Mouse (Mus musculus): Measurements from ENCODE around the gene 1700012A03Rik.

1700012A03Rik gene

DNA sequence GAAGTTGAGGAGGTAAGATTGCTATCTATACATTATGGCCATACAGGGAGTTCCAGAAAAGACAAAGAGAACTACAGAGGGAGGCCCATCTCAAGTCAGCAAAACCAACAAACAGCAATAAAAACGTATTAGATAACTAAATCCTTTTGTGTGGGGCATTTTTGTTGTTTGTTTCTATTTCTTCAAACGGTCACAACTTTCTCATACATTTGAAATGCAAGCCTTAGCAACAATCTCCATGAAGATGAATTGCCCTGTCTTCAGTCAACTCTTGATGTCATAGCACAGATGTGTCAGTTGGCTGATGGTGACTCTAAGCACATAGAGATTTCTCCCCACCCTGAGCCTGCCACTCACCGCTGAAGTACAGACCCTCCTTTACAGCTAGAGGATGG, at the start of gene 1700012A03Rik:
Gene 1700012A03Rik (plus strand): TSS at position 296 of the 395 bp plus-strand sequence.
- no peaks in the 10 kb centered on the region for H3K36me3 ChIP-seq (ENCODE audit: control insufficient read depth, insufficient read depth, low read length, poor library complexity, severe bottlenecking)
- no peak for DNase-seq (ENCODE audit: low read depth, low spot score)
- no peaks in the 10 kb centered on the region for H3K27me3 ChIP-seq (ENCODE audit: control insufficient read depth, insufficient read depth, low read length, poor library complexity, severe bottlenecking)

DNA sequence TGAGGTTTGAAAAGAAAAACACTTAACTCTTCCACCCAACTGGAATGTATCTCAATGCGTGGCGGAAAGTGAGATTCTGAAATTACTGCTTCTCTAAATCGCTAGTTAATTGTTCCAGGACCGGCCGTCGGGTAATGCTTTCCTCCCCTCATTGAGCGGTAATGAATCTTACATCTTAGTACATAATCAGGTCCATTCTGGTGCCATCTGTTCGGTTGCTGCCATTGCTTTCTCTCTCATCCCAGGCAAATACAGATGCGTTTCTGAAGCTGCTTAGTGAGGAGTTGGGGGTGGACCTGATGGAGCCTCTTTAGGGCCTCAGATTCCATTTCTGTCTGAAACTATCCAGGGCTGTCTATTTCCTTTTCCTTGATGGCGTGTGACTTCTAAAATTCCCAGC, 45.8 kb upstream of the 1700012A03Rik start:
- Histone ChIP-seq H3K36me3 (ENCODE audit: control insufficient read depth, insufficient read depth, low read length, poor library complexity, severe bottlenecking) (no peaks in the 10 kb centered on the region), H3K27me3 (ENCODE audit: control insufficient read depth, insufficient read depth, low read length, poor library complexity, severe bottlenecking) (no peaks in the 10 kb centered on the region)
- no peak for DNase-seq (ENCODE audit: low read depth, low spot score)

DNA sequence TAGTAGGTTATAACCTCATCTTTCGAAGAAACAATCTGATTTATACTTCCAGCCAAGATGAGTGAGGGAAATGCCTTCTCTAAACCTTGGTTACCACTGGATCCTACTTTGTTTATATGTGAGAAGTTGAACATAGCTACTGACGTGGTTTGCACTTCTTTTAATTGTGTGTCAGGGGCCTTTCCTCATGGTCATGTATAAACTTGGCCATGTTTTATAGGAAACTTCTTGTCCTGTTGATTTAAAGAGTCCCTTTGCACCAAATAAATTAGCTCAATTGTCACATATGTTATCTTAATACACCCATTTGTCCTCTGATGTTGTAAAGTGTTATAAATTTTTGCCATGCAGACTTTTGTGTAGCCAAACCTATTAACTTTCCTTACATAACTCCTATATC, 44.1 kb upstream of the 1700012A03Rik start:
- no peak for DNase-seq (ENCODE audit: low read depth, low spot score)
- Histone ChIP-seq H3K36me3 (ENCODE audit: control insufficient read depth, insufficient read depth, low read length, poor library complexity, severe bottlenecking) (no peaks in the 10 kb centered on the region), H3K27me3 (ENCODE audit: control insufficient read depth, insufficient read depth, low read length, poor library complexity, severe bottlenecking) (no peaks in the 10 kb centered on the region)

DNA sequence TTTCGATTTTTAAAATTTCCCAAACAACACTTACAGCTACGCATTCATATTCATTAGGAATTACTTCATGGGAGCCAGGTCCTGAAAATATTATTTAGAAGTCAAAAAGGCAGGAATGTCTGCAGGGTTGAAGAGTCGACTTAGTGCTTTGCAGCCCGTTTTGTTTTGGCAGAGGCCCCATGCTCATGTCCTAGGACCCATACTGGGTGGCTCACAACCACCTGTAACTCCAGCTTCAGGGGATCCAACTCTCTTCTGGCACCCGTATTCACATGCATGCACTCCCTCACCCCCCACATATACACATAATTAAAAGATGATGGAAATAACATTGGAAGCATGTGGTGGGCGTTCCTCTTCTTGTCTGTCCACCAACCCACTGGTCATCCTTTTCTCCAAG, 43.7 kb upstream of the 1700012A03Rik start:
- Histone ChIP-seq H3K27me3 (ENCODE audit: control insufficient read depth, insufficient read depth, low read length, poor library complexity, severe bottlenecking) (no peaks in the 10 kb centered on the region), H3K36me3 (ENCODE audit: control insufficient read depth, insufficient read depth, low read length, poor library complexity, severe bottlenecking) (no peaks in the 10 kb centered on the region)
- DNase-seq (ENCODE audit: low read depth, low spot score), result no peak

DNA sequence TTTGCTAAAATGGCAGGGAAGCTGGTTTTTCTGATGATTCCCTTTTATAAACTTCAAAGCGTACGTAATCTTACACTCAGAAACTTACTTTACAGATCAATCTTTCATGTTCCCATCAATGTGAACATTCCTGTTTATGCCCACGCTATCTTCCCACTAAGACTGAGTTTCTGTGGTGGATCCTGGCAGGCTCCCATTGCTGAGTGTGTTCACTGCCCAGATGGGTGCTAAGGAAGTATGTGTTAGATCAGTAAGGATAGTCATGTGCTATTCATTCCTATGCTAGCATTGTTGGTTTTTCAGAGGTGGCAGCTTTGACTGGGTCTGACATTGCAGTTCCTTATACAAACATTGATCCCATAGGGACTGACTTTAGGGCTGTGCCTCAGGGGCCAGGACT, 42.7 kb upstream of the 1700012A03Rik start:
- Histone ChIP-seq H3K27me3 (ENCODE audit: control insufficient read depth, insufficient read depth, low read length, poor library complexity, severe bottlenecking) (no peaks in the 10 kb centered on the region), H3K36me3 (ENCODE audit: control insufficient read depth, insufficient read depth, low read length, poor library complexity, severe bottlenecking) (no peaks in the 10 kb centered on the region)
- DNase-seq (ENCODE audit: low read depth, low spot score), result no peak

DNA sequence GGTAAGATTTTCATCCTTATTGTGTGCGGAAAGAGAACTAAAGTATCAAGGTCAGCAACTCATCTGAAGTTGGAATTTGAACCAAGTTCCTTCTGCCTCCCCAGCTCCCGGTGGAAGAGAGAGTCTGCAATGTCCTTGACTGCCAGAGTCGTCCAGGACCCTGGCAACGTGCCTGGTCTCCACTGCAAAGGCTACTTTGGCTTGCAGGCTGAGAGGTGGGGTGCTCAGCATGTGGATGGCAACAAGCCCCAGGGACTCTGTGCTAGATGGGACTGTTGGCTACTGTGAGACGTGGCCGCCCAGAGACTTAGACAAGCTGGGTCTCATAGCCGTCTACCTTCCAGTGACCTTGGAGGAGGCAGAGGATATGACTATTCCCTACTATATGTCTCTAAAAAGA, 33.2 kb upstream of the 1700012A03Rik start:
- no peaks in the 10 kb centered on the region for H3K36me3 ChIP-seq (ENCODE audit: control insufficient read depth, insufficient read depth, low read length, poor library complexity, severe bottlenecking)
- DNase-seq (ENCODE audit: low read depth, low spot score), result no peak
- H3K27me3 ChIP-seq (ENCODE audit: control insufficient read depth, insufficient read depth, low read length, poor library complexity, severe bottlenecking), result no peaks in the 10 kb centered on the region

DNA sequence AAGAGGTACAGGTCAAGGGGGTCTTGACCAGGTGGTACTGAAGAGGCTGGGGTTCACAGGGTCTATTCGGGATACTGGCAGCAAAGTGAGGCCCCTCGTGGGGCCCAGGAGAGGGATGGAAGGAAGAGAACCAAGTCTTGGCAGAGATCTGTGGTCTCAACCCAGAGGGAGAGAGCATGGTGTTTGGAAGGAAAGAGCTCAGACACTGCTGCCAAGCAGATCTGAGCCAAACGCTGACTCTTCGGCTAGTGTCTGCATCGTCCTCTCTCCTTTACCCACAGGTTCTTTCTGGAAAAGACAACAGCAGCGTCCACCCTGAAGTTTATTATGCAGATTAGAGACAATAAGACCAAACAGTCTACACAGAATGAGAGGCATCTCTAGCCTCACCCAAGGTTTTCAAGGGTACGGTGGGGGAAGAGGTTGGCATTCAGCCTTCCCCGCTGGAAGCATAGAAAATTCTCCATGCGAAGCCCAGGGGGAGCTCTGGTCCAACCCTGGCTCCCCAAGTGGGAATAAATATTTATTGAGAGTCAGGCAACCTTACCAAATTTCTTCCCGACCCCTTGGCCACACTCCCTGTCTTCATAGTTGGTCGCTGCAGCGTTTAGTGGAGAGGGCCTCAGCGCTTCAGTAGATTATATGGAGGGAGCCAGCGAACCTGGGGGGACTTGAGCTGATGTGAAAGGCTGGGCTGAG, 32.5 kb upstream of the 1700012A03Rik start:
- no peaks in the 10 kb centered on the region for H3K36me3 ChIP-seq (ENCODE audit: control insufficient read depth, insufficient read depth, low read length, poor library complexity, severe bottlenecking)
- no peak for DNase-seq (ENCODE audit: low read depth, low spot score)
- H3K27me3 ChIP-seq (ENCODE audit: control insufficient read depth, insufficient read depth, low read length, poor library complexity, severe bottlenecking), result no peaks in the 10 kb centered on the region

DNA sequence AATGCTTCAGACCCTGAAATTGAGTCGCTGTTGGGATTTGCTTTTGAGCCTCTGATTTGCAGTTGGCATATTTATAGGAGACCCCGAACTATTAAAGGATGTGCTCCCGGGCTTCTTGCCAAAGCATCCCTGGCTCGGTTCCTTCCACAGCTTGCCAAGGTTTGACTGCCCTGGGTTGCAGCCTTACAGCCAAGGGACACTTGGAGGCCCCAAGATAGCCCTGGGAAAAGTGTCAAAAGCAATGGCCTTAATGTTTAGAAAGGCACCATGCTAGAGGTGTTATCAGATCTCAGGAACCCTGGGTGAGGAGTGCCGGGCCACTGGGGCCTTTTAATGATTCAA, 32.0 kb upstream of the 1700012A03Rik start:
- no peaks in the 10 kb centered on the region for H3K36me3 ChIP-seq (ENCODE audit: control insufficient read depth, insufficient read depth, low read length, poor library complexity, severe bottlenecking)
- H3K27me3 ChIP-seq (ENCODE audit: control insufficient read depth, insufficient read depth, low read length, poor library complexity, severe bottlenecking), result no peaks in the 10 kb centered on the region
- DNase-seq (ENCODE audit: low read depth, low spot score), result no peak

DNA sequence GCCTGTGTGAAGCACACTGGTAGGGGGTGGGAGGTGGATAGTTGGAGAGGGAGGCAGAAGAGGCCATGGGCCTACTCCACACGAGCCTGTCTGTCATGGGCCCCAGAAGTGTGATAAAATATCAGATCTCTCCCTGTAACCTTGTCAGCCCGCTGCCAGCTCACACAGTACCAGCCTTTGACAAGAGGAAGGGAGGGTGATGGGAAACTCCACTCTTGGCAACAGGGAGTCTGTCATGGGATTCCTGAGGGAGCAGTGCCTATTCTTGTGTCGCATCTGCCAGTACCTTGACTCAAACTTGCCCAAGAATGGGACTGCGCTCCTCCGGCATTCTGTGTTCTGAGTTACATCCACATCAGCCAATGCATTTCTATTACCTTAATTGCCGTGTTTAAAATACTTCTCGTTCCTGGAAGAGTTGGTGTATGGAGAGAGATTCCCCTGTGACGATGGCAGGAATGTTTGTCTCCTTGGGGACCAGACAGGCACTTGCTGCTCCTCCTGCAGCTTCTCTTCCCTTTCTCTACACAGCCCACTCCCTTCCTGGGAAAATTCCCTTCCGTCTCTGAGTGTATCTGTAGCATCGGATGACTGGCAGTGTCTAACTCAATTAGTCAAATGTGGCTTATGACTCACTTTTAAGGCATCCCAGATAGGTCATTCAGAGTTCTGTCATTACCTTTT, 28.1 kb upstream of the 1700012A03Rik start:
- DNase-seq (ENCODE audit: low read depth, low spot score), result no peak
- Histone ChIP-seq H3K36me3 (ENCODE audit: control insufficient read depth, insufficient read depth, low read length, poor library complexity, severe bottlenecking) (no peaks in the 10 kb centered on the region), H3K27me3 (ENCODE audit: control insufficient read depth, insufficient read depth, low read length, poor library complexity, severe bottlenecking) (no peaks in the 10 kb centered on the region)

DNA sequence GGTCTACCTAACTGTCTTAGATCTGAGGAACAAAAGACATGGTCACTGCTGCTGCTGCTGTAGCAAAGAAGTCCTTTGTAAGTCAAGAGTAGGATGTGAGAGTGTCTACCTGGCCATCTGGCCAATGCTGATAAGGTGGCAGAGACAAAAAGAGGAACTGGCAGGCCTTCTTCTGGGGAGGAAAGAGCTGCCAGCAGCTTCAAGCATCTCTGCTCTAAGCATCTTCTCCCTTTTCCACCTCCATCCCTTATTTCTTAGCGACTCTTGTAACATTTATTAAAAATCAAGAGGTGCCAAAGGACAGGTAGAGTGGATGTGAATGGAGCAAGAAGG, 27.5 kb upstream of the 1700012A03Rik start:
- DNase-seq (ENCODE audit: low read depth, low spot score), result no peak
- no peaks in the 10 kb centered on the region for H3K27me3 ChIP-seq (ENCODE audit: control insufficient read depth, insufficient read depth, low read length, poor library complexity, severe bottlenecking)
- H3K36me3 ChIP-seq (ENCODE audit: control insufficient read depth, insufficient read depth, low read length, poor library complexity, severe bottlenecking), result no peaks in the 10 kb centered on the region

DNA sequence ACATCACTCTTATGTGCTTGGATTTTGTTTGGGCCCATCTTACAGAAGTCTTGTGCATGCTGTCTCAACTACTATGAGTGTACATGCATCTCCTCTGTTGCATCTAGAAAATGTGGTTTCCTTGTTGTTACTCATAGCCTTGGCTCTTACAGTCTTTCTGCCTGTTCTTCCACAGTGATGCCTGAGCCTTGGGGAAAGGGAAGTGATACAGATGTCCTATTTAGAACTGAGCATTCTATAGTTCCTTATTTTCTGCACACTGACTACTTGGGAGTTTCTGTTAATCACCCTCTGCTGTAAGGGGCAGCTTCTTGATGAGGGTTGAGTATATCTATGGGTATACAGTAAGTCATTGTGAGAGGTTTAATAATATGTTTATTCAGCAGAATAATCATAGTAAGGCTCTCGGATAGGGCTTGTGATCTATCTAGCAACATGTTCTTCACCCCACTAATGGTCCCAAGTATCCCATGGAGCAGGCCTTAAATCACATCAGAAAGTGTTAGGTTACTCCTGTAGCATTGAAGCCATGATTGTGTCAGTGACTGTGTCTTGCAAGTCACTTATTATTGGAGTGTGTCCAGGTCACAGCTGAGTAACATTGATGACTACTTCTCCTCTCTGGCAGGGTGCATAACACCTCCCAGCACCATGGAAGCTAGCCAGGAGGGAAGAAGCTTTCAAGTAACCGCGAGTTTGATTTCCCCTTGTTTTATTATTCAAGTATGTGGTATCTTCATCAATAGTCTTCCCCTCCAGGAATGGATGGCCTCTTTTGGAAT, 21.6 kb upstream of the 1700012A03Rik start:
- Histone ChIP-seq H3K36me3 (ENCODE audit: control insufficient read depth, insufficient read depth, low read length, poor library complexity, severe bottlenecking) (no peaks in the 10 kb centered on the region), H3K27me3 (ENCODE audit: control insufficient read depth, insufficient read depth, low read length, poor library complexity, severe bottlenecking) (no peaks in the 10 kb centered on the region)
- DNase-seq (ENCODE audit: low read depth, low spot score), result no peak

DNA sequence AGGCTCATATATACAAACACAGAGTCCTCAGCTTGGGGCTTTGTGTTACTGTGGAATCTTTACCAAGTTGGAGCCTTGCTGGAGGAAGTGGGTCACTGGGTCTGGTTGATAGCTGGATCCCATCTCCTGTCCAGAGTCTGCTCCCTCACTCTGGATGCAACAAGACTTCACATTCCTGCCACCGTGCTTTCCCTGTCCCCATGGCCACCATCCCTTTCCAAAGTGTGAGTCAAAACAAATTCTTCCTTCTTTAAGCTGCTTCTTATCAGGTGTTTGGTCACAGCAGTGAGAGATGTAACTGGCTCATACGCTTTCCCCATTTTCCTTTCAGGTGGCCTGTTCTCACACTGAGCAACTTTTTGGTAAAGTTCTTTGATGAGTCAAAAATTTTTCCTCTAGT, 15.8 kb upstream of the 1700012A03Rik start:
- Histone ChIP-seq H3K36me3 (ENCODE audit: control insufficient read depth, insufficient read depth, low read length, poor library complexity, severe bottlenecking) (no peaks in the 10 kb centered on the region), H3K27me3 (ENCODE audit: control insufficient read depth, insufficient read depth, low read length, poor library complexity, severe bottlenecking) (no peaks in the 10 kb centered on the region)
- no peak for DNase-seq (ENCODE audit: low read depth, low spot score)

DNA sequence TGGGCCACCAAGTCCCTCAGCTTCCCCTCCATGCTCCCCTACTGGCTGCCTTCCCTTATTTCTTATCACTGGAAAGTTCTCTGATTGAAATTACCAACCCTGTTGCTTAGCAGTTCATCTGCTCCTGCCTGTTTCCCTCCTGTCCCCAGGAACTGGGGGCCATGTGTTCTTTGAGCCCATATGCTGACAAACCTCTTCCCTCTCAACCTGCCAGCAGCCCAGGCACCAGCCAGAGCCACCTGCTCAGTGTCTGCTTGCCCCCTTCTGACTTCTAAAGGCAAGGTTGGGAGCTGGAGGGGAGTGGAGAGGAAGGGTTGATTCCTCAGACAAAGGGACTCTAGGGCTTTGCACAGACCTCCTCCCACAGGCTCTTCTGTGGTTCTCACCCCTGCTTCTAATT, 4.7 kb upstream of the 1700012A03Rik start:
- DNase-seq (ENCODE audit: low read depth, low spot score), result no peak
- Histone ChIP-seq H3K36me3 (ENCODE audit: control insufficient read depth, insufficient read depth, low read length, poor library complexity, severe bottlenecking) (no peaks in the 10 kb centered on the region), H3K27me3 (ENCODE audit: control insufficient read depth, insufficient read depth, low read length, poor library complexity, severe bottlenecking) (no peaks in the 10 kb centered on the region)

DNA sequence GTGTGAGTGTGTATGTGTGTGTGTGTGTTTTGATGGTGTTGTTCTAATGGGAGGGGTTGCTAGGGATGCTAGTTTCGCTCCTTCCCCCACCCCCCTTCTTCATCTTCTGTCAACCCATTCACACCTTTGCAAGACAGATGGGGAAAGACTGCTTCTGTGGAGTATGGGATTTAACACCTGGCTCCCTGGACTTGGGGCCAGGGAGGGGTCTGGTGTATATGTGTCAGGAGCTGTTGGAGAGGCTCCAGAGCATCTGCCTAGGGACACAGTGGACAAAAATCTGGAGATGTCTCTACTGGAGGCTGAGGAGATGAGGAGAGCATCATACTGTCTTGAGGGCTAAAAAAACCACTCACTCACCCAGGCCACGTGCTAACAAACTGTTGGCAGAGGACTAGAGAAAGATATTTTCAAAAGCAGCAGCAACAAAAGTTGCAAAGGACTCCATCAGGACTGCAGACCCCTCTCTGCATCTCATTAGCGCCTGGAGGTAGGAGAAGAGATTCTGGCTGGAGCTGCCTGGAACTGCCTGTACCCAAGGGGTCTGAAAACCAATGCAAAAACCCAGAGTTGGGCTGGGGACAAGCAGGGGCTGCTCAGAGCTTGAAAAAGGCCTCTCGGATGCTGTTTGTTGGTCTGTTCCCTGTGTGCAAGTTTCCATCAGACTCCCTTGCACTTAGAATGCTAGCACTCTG, 643 bp upstream of the 1700012A03Rik start:
- Histone ChIP-seq H3K36me3 (ENCODE audit: control insufficient read depth, insufficient read depth, low read length, poor library complexity, severe bottlenecking) (no peaks in the 10 kb centered on the region), H3K27me3 (ENCODE audit: control insufficient read depth, insufficient read depth, low read length, poor library complexity, severe bottlenecking) (no peaks in the 10 kb centered on the region)
- DNase-seq (ENCODE audit: low read depth, low spot score), result no peak
